Mouse (Mus musculus): ENCODE measurements around the gene Mdc1. TPM values are rescaled to one million over a fixed set of nuclear protein-coding genes. Genes with fewer than 3 reads are reported as not detected.

The Mdc1 gene
- polyA plus RNA-seq, 1 experiment, result 2.3 TPM

DNA sequence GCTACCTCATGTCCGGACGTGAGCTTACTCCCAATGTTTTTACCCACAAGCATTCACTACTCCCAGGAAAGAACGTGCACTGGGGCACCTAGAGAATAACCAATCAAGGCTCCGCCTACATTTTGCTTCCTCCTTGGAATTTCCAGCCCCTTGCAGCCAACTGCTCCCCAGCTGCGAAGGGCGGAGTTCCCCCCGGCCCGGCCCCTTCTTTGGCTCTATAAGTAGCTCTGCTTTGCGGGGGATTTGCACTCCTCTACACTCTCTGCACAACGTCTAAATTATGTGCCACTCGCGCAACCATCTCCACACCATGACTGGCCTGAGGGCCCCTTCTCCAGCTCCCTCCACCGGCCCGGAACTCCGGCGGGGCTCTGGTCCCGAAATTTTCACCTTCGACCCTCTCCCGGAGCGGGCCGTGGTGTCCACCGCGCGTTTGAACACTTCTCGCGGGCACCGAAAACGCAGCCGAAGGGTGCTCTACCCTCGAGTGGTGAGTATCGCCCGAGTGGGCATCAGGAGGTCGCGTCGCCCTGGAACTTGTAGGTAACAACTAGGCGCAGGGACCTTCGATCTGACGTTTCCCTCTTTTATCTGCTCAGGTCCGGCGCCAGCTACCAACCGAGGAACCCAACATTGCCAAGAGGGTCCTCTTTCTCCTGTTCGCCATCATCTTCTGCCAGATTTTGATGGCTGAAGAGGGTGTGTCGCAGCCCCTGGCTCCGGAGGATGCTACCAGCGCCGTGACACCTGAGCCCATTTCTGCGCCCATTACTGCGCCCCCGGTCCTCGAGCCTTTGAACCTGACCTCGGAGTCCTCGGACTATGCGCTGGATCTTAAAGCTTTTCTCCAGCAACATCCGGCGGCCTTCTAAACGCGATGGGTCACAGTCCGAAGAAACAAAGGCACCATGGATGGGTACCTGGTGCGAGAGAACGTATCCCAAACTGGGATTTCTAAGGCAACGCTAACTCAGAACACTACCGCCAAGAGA is 19.6 kb upstream of the Mdc1 start, which contains the start of gene Ier3:
Gene Ier3 (plus strand): TSS at position 246 of the 992 bp plus-strand sequence.
- H3K27me3 ChIP-seq (replicated peaks), result no peaks in the 10 kb centered on the region
- no peaks in the 10 kb centered on the region for H3K9me3 ChIP-seq
- H3K4me1 ChIP-seq, result peaks cover 66% of the 10 kb centered on the region
- H3K36me3 ChIP-seq (replicated peaks; ENCODE audit: low read length), result peaks cover 28% of the 10 kb centered on the region
- peak within 1 kb of the TSS; percentile 98 for H3K4me3 ChIP-seq (replicated peaks)
- TF ChIP-seq GATA1 (IDR thresholded peaks at IDR 0.05; ENCODE audit: borderline replicate concordance, low read length) (no peak), FLI1 (IDR thresholded peaks at IDR 0.05; ENCODE audit: low read length) (no peak)

DNA sequence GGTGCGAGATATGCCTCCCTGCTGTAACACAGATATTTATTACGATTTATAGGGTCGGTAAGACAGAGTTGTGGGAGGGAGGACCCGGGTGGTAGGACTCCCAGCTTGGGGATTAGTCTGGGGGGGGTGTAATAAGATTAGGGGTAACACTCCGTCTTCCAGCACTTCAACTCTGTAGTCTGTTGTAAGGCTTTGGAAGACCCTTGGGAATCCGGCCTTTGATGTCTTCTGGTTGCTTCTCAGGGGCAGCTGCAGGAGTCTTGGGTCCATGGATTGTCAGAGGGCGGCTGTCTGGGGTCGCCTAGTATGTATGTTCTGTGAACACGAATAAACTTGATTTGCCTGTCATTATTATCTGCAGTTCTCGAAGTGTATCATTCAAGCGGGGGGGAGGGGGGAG is 18.8 kb upstream of the Mdc1 start:
- no peaks in the 10 kb centered on the region for H3K9me3 ChIP-seq
- no peak for TF ChIP-seq FLI1 (IDR thresholded peaks at IDR 0.05; ENCODE audit: low read length)
- no peak for TF ChIP-seq GATA1 (IDR thresholded peaks at IDR 0.05; ENCODE audit: borderline replicate concordance, low read length)
- H3K27me3 ChIP-seq (replicated peaks), result no peaks in the 10 kb centered on the region
- H3K4me1 ChIP-seq, result peaks cover 62% of the 10 kb centered on the region
- H3K36me3 ChIP-seq (replicated peaks; ENCODE audit: low read length), result peaks cover 36% of the 10 kb centered on the region
- peak overlapping the region; percentile 98 for H3K4me3 ChIP-seq (replicated peaks)

DNA sequence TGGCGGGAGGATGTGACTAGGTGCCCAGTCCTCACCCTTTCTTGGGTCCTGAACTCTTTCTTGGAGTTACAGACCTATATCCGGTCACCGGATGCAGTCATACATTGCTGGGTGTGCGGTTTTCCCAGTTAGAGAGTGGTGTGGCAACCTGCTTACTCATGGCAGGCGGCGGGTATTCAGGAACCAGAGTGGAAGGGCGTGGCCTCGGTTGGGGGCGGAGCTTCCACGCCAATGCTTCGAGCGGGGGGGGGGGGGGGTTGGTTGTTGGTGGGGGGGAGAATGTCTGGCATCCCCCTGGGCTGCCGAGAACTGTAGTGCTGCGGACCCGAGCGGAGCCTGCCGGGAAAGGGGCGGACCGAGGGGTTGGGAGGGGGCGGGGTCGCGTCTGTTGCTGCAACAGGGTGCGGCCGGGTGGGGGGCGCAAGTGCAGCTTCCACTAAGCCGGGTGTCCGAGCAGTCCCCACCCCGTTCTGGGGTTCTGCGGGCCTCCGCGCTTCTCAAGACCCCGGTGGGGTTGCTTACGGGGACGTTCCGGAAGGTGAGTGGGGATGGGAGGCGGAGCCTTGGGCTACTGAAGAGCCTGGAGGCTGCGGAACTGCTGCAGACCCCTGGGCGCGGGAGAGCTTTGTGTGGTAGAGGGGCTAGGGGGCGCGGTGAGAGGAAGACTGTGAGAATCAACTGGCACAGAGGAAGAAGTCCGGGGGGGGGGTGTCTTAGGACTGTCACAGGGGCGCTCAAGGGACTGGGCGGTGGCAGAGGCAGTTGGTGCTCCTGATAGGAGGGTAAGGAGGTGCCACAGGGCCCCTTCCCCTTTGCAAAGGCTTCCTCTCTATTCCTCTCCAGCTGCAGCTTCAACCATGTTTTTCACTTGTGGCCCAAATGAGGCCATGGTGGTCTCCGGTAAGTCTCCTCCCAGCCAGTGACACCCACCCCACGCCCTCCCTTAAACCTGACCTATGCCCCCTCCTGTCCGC is 18.1 kb upstream of the Mdc1 start, which contains the start of gene Flot1:
Gene Flot1 (plus strand): TSS at position 267 of the 974 bp plus-strand sequence.
- TF ChIP-seq FLI1 (IDR thresholded peaks at IDR 0.05; ENCODE audit: low read length) (peak; percentile 72; the same call in 1 of the 2 replicates), GATA1 (IDR thresholded peaks at IDR 0.05; ENCODE audit: borderline replicate concordance, low read length) (no peak)
- peak within 1 kb of the TSS; percentile 98 for H3K4me3 ChIP-seq (replicated peaks)
- no peaks in the 10 kb centered on the region for H3K9me3 ChIP-seq
- no peaks in the 10 kb centered on the region for H3K27me3 ChIP-seq (replicated peaks)
- peaks cover 43% of the 10 kb centered on the region for H3K36me3 ChIP-seq (replicated peaks; ENCODE audit: low read length)
- H3K4me1 ChIP-seq, result peaks cover 61% of the 10 kb centered on the region

DNA sequence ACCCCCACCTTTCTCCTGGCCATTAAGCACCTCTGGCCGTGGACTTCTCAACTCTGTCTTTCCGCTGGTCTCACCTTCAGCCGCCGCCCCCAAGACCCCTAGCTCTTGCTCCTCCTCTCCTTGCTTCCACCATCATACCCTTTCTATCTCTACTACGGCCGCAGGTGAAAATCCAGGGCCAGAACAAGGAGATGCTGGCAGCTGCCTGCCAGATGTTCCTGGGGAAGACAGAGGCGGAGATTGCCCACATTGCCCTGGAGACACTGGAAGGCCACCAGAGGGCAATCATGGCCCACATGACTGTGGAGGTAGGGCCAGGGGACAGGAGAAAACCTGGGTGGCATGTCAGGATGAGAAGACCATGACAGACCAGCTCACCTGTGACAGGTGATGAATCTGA is 16.9 kb upstream of the Mdc1 start:
- Histone ChIP-seq H3K9me3 (no peaks in the 10 kb centered on the region), H3K4me1 (peaks cover 66% of the 10 kb centered on the region), H3K4me3 (replicated peaks) (peak overlapping the region; percentile 98), H3K27me3 (replicated peaks) (no peaks in the 10 kb centered on the region), H3K36me3 (replicated peaks; ENCODE audit: low read length) (peaks cover 54% of the 10 kb centered on the region)
- TF ChIP-seq FLI1 (IDR thresholded peaks at IDR 0.05; ENCODE audit: low read length), result no peak
- TF ChIP-seq GATA1 (IDR thresholded peaks at IDR 0.05; ENCODE audit: borderline replicate concordance, low read length), result no peak

DNA sequence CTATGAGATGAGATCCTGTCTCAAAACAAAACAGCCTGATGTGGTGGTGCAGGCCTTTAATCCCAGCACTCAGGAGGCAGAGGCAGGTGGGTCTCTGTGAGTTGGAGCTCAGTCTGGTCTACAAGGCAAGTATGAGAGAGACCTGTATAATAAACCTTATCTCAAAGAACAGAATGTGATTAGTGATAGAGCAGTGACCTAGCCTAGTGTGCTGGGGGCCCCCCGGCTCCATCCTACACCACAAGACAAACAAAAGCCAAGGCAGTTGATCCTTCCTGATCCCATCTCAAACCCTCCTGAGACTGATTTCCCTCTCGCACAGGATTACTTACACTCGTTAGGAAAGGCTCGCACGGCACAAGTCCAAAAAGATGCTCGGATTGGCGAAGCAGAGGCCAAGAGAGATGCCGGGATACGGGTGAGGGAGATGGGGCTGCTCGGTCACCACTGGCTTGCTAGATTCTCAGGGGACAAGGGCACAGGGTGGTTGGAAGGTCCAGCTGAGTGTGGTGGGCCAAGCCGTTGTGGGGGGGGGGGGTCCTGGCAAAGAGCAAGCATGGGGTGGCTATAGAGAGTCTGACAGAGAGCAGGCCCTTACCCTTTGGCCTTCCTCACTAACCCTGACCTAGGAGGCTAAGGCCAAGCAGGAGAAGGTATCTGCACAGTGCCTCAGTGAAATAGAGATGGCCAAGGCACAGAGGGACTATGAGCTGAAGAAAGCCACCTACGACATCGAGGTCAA is 16.0 kb upstream of the Mdc1 start:
- Histone ChIP-seq H3K4me3 (replicated peaks) (peak overlapping the region; percentile 98), H3K9me3 (no peaks in the 10 kb centered on the region), H3K36me3 (replicated peaks; ENCODE audit: low read length) (peaks cover 63% of the 10 kb centered on the region), H3K27me3 (replicated peaks) (no peaks in the 10 kb centered on the region), H3K4me1 (peaks cover 66% of the 10 kb centered on the region)
- TF ChIP-seq FLI1 (IDR thresholded peaks at IDR 0.05; ENCODE audit: low read length) (no peak), GATA1 (IDR thresholded peaks at IDR 0.05; ENCODE audit: borderline replicate concordance, low read length) (no peak)

DNA sequence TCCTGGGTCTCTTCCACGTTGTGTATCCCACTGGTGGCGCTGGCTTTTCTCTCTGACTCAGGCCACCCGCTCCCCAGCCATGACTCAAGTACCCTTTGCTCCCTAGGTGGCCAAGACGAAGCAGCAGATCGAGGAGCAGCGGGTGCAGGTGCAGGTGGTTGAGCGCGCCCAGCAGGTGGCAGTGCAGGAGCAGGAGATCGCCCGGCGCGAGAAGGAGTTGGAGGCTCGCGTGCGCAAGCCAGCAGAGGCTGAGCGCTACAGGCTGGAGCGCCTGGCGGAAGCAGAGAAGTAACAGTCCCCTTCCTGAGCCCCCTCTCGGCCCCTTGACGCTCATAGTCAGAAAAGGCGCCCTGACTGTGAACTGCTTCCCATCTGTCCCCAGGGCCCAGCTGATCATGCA is 11.6 kb upstream of the Mdc1 start:
- Histone ChIP-seq H3K4me1 (peaks cover 73% of the 10 kb centered on the region), H3K9me3 (no peaks in the 10 kb centered on the region), H3K36me3 (replicated peaks; ENCODE audit: low read length) (peaks cover 99% of the 10 kb centered on the region), H3K4me3 (replicated peaks) (peak overlapping the region; percentile 71), H3K27me3 (replicated peaks) (no peaks in the 10 kb centered on the region)
- no peak for TF ChIP-seq FLI1 (IDR thresholded peaks at IDR 0.05; ENCODE audit: low read length)
- no peak for TF ChIP-seq GATA1 (IDR thresholded peaks at IDR 0.05; ENCODE audit: borderline replicate concordance, low read length)

DNA sequence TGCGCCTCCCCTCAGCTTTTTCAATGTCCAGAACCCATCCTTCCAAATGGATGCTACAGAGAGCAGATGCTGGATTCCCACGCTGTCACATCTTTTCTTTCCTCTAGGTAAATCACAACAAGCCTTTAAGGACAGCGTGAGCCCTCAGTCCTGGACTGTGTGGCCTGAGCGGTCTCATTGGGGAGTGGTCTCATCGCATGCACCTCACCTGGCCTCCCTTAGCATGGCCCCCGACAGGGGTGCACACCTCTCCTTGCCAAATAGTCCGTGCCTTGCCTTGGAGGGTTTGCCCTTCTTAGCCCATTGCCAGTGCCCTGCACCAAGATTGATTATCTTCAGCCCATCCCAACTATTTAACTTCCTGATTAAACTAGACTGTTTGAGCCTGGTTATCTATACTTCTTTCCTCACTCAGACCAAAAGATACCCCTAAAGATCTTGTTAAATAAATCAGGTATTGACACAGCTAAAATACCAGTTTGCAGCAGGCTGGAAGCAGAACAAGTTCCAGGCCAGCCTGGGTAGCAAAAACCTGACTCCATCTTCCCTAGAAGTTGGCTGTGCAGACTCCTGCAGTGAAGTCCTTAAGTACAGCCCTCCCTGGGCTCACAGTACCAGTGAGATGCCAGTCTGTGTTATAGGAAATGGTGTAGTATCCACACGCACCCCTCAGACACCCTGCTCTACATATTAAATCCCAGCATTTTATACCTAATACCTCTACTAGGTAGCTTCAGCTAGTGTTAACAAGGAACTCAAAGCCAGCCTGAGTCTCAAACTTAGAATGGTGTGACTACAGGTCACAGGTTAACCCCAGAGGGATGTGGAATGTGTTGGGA is 8.7 kb upstream of the Mdc1 start:
- Histone ChIP-seq H3K9me3 (no peaks in the 10 kb centered on the region), H3K27me3 (replicated peaks) (no peaks in the 10 kb centered on the region), H3K4me3 (replicated peaks) (no peak overlapping the region), H3K36me3 (replicated peaks; ENCODE audit: low read length) (peaks cover 91% of the 10 kb centered on the region), H3K4me1 (peaks cover 73% of the 10 kb centered on the region)
- no peak for TF ChIP-seq FLI1 (IDR thresholded peaks at IDR 0.05; ENCODE audit: low read length)
- no peak for TF ChIP-seq GATA1 (IDR thresholded peaks at IDR 0.05; ENCODE audit: borderline replicate concordance, low read length)

DNA sequence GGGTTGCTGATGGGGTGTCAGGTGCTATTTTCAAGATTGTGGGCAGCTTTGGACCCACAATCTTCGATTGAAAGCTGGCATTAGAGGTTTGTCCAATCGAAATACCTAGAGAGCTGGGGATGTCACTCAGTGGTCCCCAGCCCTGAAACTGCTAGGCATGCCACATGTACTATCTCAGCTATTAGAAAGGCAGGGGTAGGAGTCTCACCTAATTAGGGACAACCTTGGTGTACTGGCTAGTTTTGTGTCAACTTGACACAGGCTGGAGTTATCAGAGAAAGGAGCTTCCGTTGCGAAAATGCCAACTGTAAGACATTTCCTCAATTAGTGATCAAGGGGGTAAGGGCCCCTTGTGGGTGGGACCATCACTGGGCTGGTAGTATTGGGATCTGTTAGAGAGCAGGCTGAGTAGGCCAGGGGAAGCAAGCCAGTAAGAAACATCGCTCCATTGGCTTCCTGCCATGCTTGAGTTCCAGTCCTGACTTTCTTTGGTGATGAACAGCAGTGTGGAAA is 8.0 kb upstream of the Mdc1 start:
- Histone ChIP-seq H3K4me3 (replicated peaks) (no peak overlapping the region), H3K4me1 (peaks cover 73% of the 10 kb centered on the region), H3K27me3 (replicated peaks) (no peaks in the 10 kb centered on the region), H3K36me3 (replicated peaks; ENCODE audit: low read length) (peaks cover 85% of the 10 kb centered on the region), H3K9me3 (no peaks in the 10 kb centered on the region)
- TF ChIP-seq FLI1 (IDR thresholded peaks at IDR 0.05; ENCODE audit: low read length), result no peak
- TF ChIP-seq GATA1 (IDR thresholded peaks at IDR 0.05; ENCODE audit: borderline replicate concordance, low read length), result no peak

All from megakaryocyte, embryonic 14.5 days (primary cell).